Mouse (Mus musculus) activated CD4-positive, CD25-positive, alpha-beta regulatory T cell, adult 9 weeks (primary cell): ENCODE results near the gene Prpsap2. TPM values are rescaled to one million over a fixed set of nuclear protein-coding genes. Genes with fewer than 3 reads are reported as not detected.

Source experiments
- polyA plus RNA-seq: library from polyadenylated mRNA; unstranded; fragments of 100-300 nt; shearing (Covaris generic); gene quantifications from one replicate; pipeline ENCODE4 v1.2.1, GENCODE M21; 2017

Prpsap2 gene
- 34.7 TPM for polyA plus RNA-seq

DNA sequence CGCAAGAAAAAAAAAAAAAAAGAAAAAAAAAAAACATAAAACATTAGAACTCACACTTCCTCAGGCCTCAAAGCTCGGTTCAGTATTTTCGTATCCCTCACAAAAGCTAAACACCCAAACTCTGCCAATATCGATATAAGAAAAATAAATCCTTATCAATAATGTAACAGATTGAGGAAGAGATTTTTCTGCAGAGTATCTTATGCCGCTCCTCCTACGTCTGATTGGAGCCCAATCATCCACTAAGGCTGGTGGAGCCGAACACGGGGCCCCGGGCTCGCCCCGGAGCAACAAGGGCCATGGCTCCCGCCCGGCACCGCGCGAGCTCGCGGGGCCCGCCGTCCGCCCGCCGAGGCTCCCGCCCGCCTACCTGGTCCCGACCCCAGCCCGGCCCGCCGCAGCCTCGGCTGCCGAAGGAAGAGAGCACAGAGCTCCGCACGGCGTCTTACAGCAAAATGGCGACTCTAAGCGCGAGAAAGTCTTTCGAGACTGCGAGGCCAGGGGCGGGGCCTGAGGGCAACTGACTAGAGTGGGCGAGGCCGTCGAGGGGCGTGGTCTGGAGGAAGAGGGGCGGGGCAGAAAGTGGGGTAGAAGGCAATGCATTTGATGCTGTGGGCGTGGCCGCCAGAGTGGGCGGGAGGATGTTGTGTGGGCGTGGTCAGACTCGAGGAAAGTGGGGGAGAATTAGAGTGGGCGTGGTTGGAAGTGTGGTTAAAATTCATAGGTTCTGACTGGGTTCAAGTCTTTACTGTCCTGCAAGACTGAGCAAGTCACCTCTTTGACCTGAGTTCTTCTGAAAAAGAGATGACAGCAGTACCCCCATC lies at the start of gene Prpsap2:
TSS of gene Prpsap2 (minus strand) at position 505 of the 824 bp plus-strand sequence.

GRCm38 (mm10) chr11:61720636-61721035 lies 41.3 kb downstream of the Prpsap2 start, which contains the start of gene Slc5a10:
Gene Slc5a10 (minus strand): TSS chr11:61720826.

GRCm38 (mm10) chr11:61683907-61684731 lies 77.8 kb downstream of the Prpsap2 start, which contains the start of gene Fam83g:
Gene Fam83g (plus strand): TSS chr11:61684091.

Other genes starting within 250 kb of the Prpsap2 start
- 0.42 TPM for gene Epn2, start 182.4 kb downstream of the Prpsap2 start, polyA plus RNA-seq
- gene Grap, start 108.8 kb downstream of the Prpsap2 start, polyA plus RNA-seq: 440 TPM
- gene Fam83g, start 78.0 kb downstream of the Prpsap2 start, polyA plus RNA-seq: 3.7 TPM
- gene Slc5a10, start 41.3 kb downstream of the Prpsap2 start, polyA plus RNA-seq: 0.22 TPM
- 3.1 TPM for gene Ulk2, start 93.0 kb upstream of the Prpsap2 start, polyA plus RNA-seq
- 56.9 TPM for gene Akap10, start 168.2 kb upstream of the Prpsap2 start, polyA plus RNA-seq
- 3.4 TPM for gene Specc1, start 194.7 kb upstream of the Prpsap2 start, polyA plus RNA-seq